Comparison of ENCODE assay signal across 17 mouse cellular contexts in genomic region chr10:108174107-108174506, GRCm38 (mm10). TPM values are rescaled to one million over a fixed set of nuclear protein-coding genes. Genes with fewer than 3 reads are reported as not detected.
A peak's percentile ranks its signal among the peaks of the same experiment; 100 is the strongest.
DNase-seq lines count a peak whose midpoint lies in the region; ATAC-seq and TF ChIP-seq lines count a peak whose summit lies in the region.
"Had no signal": no experiment of that assay in that cellular context is flagged by ENCODE, and none has a peak within 500 bp of the region (broad histone marks: within the 10 kb centered on the region; RNA-seq: fewer than 3 reads in every experiment).

No protein-coding gene starts in this region.

- DNase-seq in G1E (ENCODE audit: low spot score): no peak
- no peak for DNase-seq in urinary bladder, adult 18-20 months (ENCODE audit: low spot score in 2 of 2)
- no peak for DNase-seq in left cerebral cortex, adult 11 months (ENCODE audit: low spot score)
- DNase-seq in kidney, adult 2 months: no peak
- DNase-seq: cerebellum, adult 11 months; cerebellum, postnatal 25 days; heart, adult 18-20 months had no signal

- H3K4me1 ChIP-seq in heart, embryonic 13.5 days: peaks cover 72% of the 10 kb centered on the region
- H3K4me1 ChIP-seq in heart, embryonic 12.5 days (replicated peaks): peaks cover 50% of the 10 kb centered on the region
- H3K4me1 ChIP-seq in G1E (ENCODE audit: insufficient read depth, low read depth, low read length): peaks cover 64% of the 10 kb centered on the region
- H3K4me1 ChIP-seq in liver, embryonic 15.5 days (replicated peaks): peaks cover 53% of the 10 kb centered on the region
- peaks cover 8% of the 10 kb centered on the region for H3K4me1 ChIP-seq in kidney, adult 2 months (ENCODE audit: control insufficient read depth, insufficient read depth, low read length)

- no peak for ATAC-seq in heart, embryonic 13.5 days (ENCODE audit: extremely low read depth, insufficient number of reproducible peaks, low FRiP score, low TSS enrichment)
- ATAC-seq in heart, embryonic 12.5 days (ENCODE audit: insufficient number of reproducible peaks, low FRiP score): no peak
- peak; percentile 43; the same call in 1 of the 2 replicates for ATAC-seq in G1E (ENCODE audit: extremely low read depth, insufficient number of reproducible peaks, low FRiP score, poor library complexity, severe bottlenecking)
- peak; percentile 94 for ATAC-seq in erythroblast, adult 5-6 weeks (replicated peaks; ENCODE audit: low FRiP score, poor library complexity, severe bottlenecking)
- peak; percentile 77 for ATAC-seq in liver, embryonic 15.5 days (ENCODE audit: insufficient read depth)
- ATAC-seq: forebrain, embryonic 16.5 days; midbrain, embryonic 13.5 days had no signal

- no peaks in the 10 kb centered on the region for H3K27me3 ChIP-seq in heart, embryonic 13.5 days (replicated peaks)
- H3K27me3 ChIP-seq in heart, embryonic 12.5 days (replicated peaks): no peaks in the 10 kb centered on the region
- H3K27me3 ChIP-seq in G1E (ENCODE audit: insufficient read depth, low read length): no peaks in the 10 kb centered on the region
- H3K27me3 ChIP-seq in liver, embryonic 15.5 days: no peaks in the 10 kb centered on the region
- H3K27me3 ChIP-seq in kidney, adult 2 months (replicated peaks; ENCODE audit: control insufficient read depth, insufficient read depth, low read length): no peaks in the 10 kb centered on the region
- H3K27me3 ChIP-seq: kidney, embryonic 15.5 days; midbrain, embryonic 13.5 days had no signal

- no peak for TF ChIP-seq CTCF in G1E (IDR thresholded peaks at IDR 0.05; ENCODE audit: low read depth, low read length)
- TF ChIP-seq CTCF in kidney, adult 2 months (conservative IDR thresholded peaks at IDR 0.05; ENCODE audit: insufficient read depth, insufficient read length, low read depth, low read length): no peak

- peaks cover 5% of the 10 kb centered on the region for H3K36me3 ChIP-seq in heart, embryonic 13.5 days
- H3K36me3 ChIP-seq in heart, embryonic 12.5 days: 0 out of 2 replicates have a peak, but pooled peaks cover 2% of the 10 kb centered on the region
- H3K36me3 ChIP-seq in G1E (replicated peaks): peaks cover 19% of the 10 kb centered on the region
- no peaks in the 10 kb centered on the region for H3K36me3 ChIP-seq in liver, embryonic 15.5 days (replicated peaks)
- H3K36me3 ChIP-seq in kidney, adult 2 months (ENCODE audit: control insufficient read depth, insufficient read depth, low read length): no peaks in the 10 kb centered on the region
- H3K36me3 ChIP-seq: kidney, embryonic 15.5 days; midbrain, embryonic 13.5 days had no signal

- no peak overlapping the region for H3K4me3 ChIP-seq in heart, embryonic 13.5 days
- no peak overlapping the region for H3K4me3 ChIP-seq in heart, embryonic 12.5 days
- H3K4me3 ChIP-seq in G1E (ENCODE audit: low read depth, low read length): no peak overlapping the region
- H3K4me3 ChIP-seq in liver, embryonic 15.5 days (replicated peaks): no peak overlapping the region
- H3K4me3 ChIP-seq in kidney, adult 2 months (ENCODE audit: insufficient read depth, low read depth, low read length): no peak overlapping the region
- H3K4me3 ChIP-seq: embryonic facial prominence, embryonic 10.5 days; erythroblast, embryonic 14.5 days; kidney, embryonic 15.5 days; midbrain, embryonic 13.5 days; myocyte had no signal

- 42% methylated on average over 5 of the region's 5 CpGs for WGBS in heart, embryonic 13.5 days
- 49% methylated on average over 5 of the region's 5 CpGs for WGBS in heart, embryonic 12.5 days
- WGBS in liver, embryonic 15.5 days (ENCODE audit: insufficient replicate concordance): 33% methylated on average over 5 of the region's 5 CpGs
- 64% methylated on average over 5 of the region's 5 CpGs for WGBS in kidney, adult 2 months

- no peaks in the 10 kb centered on the region for H3K9me3 ChIP-seq in heart, embryonic 13.5 days
- no peaks in the 10 kb centered on the region for H3K9me3 ChIP-seq in heart, embryonic 12.5 days (replicated peaks)
- no peaks in the 10 kb centered on the region for H3K9me3 ChIP-seq in G1E (replicated peaks)
- no peaks in the 10 kb centered on the region for H3K9me3 ChIP-seq in liver, embryonic 15.5 days (replicated peaks)
- H3K9me3 ChIP-seq: embryonic facial prominence, embryonic 10.5 days; kidney, embryonic 15.5 days; midbrain, embryonic 13.5 days had no signal

- no peak overlapping the region for H3K4me2 ChIP-seq in heart, embryonic 13.5 days
- H3K4me2 ChIP-seq in heart, embryonic 12.5 days: no peak overlapping the region
- H3K4me2 ChIP-seq in liver, embryonic 15.5 days: peak overlapping the region; percentile 18; the same call in 1 of the 2 replicates
- H3K4me2 ChIP-seq: kidney, embryonic 15.5 days; midbrain, embryonic 13.5 days had no signal

- TF ChIP-seq POLR2A in kidney, adult 2 months (IDR thresholded peaks at IDR 0.05; ENCODE audit: low read depth, low read length): no peak

- peak overlapping the region; percentile 47; the same call in 1 of the 2 replicates for H3K9ac ChIP-seq in heart, embryonic 13.5 days
- H3K9ac ChIP-seq in heart, embryonic 12.5 days: no peak overlapping the region
- H3K9ac ChIP-seq in liver, embryonic 15.5 days: no peak overlapping the region
- H3K9ac ChIP-seq: kidney, embryonic 15.5 days; midbrain, embryonic 13.5 days had no signal

- peak overlapping the region; percentile 42; the same call in 1 of the 2 replicates for H3K27ac ChIP-seq in heart, embryonic 13.5 days (replicated peaks)
- no peak overlapping the region for H3K27ac ChIP-seq in heart, embryonic 12.5 days (ENCODE audit: poor library complexity, severe bottlenecking)
- no peak overlapping the region for H3K27ac ChIP-seq in liver, embryonic 15.5 days (replicated peaks)
- no peak overlapping the region for H3K27ac ChIP-seq in kidney, adult 2 months (ENCODE audit: insufficient read depth, low read depth, low read length)
- H3K27ac ChIP-seq: embryonic facial prominence, embryonic 10.5 days; kidney, embryonic 15.5 days; midbrain, embryonic 13.5 days had no signal

RNA-seq across cellular contexts. Expression of gene Ppp1r12a, which starts 12.1 kb away (rescaled TPM):
- polyA plus RNA-seq in heart, embryonic 13.5 days (2015; fragmentation: Nextera tagmentation; extraction: Ambion mirVana): 88.1 and 100.0 TPM in 2 replicates
- 109 and 118 TPM in 2 replicates for polyA plus RNA-seq in heart, embryonic 12.5 days (2016; fragmentation: Nextera tagmentation; extraction: Ambion mirVana)
- total RNA-seq in G1E (2014; fragmentation: Nextera tagmentation) (146 and 166 TPM in 2 replicates), G1E (2017) (128 and 168 TPM in 2 replicates)
- 10.9 and 15.1 TPM in 2 replicates for polyA plus RNA-seq in G1E (2012)
- 49.9 and 53.6 TPM in 2 replicates for total RNA-seq in erythroblast, adult 5-6 weeks (2015; ENCODE audit: low replicate concordance)
- 80.1 and 81.4 TPM in 2 replicates for total RNA-seq in erythroblast, adult 5-6 weeks (2017; ENCODE audit: low replicate concordance)
- polyA plus RNA-seq in liver, embryonic 15.5 days (2015; fragmentation: Nextera tagmentation; extraction: Ambion mirVana): 30.4 and 31.5 TPM in 2 replicates
- polyA plus RNA-seq in kidney, adult 2 months (2012; rRNA removed): 14.3 and 18.1 TPM in 2 replicates

Comparison
In these comparisons a context has a peak if more than half of its experiments do, and no peak if none do; other contexts are left out.
1. ATAC-seq: peak in G1E (single experiment), erythroblast, adult 5-6 weeks (single experiment) and liver, embryonic 15.5 days (single experiment); none in heart, embryonic 13.5 days (single experiment) and heart, embryonic 12.5 days (single experiment).